Mouse (Mus musculus) adrenal gland, postnatal 10 days (tissue): ENCODE results near the gene Ccnj. TPM values are rescaled to one million over a fixed set of nuclear protein-coding genes. Genes with fewer than 3 reads are reported as not detected.

Source experiments
- DNase-seq: peaks from one replicate; pipeline ENCODE4 v3.0.0; 2021; ENCODE audit warnings: mixed read lengths
- microRNA-seq: library from miRNA; unstranded; fragments of <30 nt; microRNA quantifications from one replicate; pipeline ENCODE4 v1.2.0, GENCODE M21; 2021
- total RNA-seq, 2 experiments: library from RNA; stranded (reverse); gene quantifications; 2 replicates each; pipeline ENCODE4 v1.2.3; 2021

Ccnj gene
- total RNA-seq, 2 experiments from 2014 or later, result 6.4 to 8.2 TPM

DNA sequence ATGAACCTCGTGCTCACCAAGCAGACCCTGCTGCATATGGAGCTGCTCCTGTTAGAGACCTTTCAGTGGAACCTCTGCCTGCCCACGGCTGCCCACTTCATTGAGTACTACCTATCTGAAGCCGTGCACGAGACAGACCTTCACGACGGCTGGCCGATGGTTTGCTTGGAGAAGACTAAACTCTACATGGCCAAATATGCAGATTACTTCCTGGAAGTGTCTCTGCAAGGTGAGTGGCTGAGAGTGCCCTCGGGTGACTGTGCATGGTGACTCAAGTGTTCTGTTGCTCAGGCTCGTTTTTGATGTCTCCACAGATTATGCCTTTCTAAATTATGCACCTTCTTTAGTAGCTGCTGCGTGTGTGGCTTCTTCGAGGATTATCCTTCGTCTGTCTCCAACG lies 13.7 kb downstream of the Ccnj start:
- DNase-seq, result peak; percentile 23

- DNase-seq, result no peak
These were observed 18.3 kb downstream of the Ccnj start for GRCm38 (mm10) chr19:40849391-40849790.

- DNase-seq, result no peak
These were observed 28.5 kb downstream of the Ccnj start for GRCm38 (mm10) chr19:40859555-40859954.

- no peak for DNase-seq
These were observed 37.2 kb downstream of the Ccnj start for GRCm38 (mm10) chr19:40868284-40868683.

- no peak for DNase-seq
These were observed 38.5 kb downstream of the Ccnj start for GRCm38 (mm10) chr19:40869425-40870105.

GRCm38 (mm10) chr19:40872955-40873665 lies 42.0 kb downstream of the Ccnj start:
- peak; percentile 93 for DNase-seq

- DNase-seq, result no peak
These were observed 50.6 kb downstream of the Ccnj start for GRCm38 (mm10) chr19:40881700-40882099.

- no peak for DNase-seq
These were observed 57.8 kb downstream of the Ccnj start for GRCm38 (mm10) chr19:40888887-40889286.

- no peak for DNase-seq
These were observed 63.0 kb downstream of the Ccnj start for GRCm38 (mm10) chr19:40894071-40894506.

DNA sequence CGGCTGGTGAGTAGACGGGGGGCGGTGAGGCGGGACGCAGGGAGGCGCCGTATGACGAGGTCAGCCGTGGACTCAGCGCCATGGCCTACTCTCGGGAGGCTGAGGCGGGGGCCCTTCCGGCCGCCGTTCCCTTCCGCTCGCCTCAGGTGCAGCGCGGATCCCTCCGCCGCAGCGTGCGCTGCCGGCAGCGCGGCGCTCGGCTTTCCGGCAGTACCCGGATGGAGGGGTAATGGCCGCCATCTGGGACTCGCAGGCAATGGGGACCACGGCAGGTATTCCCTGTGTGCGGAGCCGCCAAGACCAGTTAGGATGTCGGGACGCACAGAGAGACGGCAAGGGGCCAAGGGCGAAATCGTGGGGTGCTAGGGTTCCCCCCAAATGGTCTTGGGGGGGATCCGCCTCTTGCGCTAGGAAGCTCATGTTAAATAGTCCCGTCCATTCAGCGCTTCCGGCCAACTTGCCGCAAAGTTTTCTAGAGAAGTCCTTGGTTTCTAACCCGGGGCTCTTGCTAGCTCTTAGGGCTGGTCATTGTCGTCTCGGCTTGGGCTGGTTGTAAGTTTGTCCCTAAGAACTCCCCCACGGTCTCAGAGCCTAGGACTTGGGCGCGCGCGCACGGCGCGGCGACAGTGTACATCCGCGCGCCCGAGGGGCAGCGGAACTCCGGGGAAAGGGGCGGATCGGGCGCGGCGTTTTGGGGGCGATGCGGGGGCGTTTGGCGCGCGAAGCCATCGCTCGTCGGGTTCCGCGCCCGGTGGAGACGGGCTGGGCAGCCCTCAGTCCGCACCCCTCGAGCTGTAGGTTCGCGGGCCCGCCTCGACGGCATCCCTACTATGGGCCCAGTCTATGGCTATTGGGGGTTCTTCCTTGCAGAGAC lies 63.7 kb downstream of the Ccnj start, which contains the start of gene Zfp518a:
Gene Zfp518a, plus strand, starts transcription at position 187 of the 874 bp plus-strand sequence.
- DNase-seq, result peak; percentile 93

DNA sequence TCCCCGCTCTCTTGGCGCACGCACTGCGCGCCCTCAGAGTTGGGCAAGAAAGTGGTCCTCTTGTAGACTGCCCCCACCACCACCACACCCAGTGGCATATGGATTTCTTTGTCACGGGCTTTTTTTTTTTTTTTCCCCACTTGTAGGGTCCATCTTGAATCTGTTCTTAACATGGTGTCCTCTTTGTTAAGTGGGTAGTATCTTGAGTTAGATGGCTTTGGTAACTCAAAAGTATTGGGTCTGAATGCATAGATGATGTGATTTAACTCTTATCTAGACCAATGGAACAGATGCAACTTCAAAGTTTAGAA lies 64.3 kb downstream of the Ccnj start:
- no peak for DNase-seq

Small RNA genes lying within 50 kb of the gene (microRNA-seq; reads per million reads assigned to microRNA genes)
- 2.3 reads per million for gene Mir8092

Other genes with a start within 250 kb of the Ccnj start
- gene Aldh18a1, start 242.8 kb upstream of the Ccnj start, total RNA-seq, result 10 to 100 TPM; 24.7 to 24.8 TPM
- 1 to 10 TPM; 5.4 to 7.1 TPM for gene Tctn3, start 219.0 kb upstream of the Ccnj start, total RNA-seq
- 10 to 100 TPM; 27.2 to 32.8 TPM for gene Entpd1, start 218.9 kb upstream of the Ccnj start, total RNA-seq
- gene Cc2d2b, start 82.5 kb upstream of the Ccnj start, total RNA-seq, result under 1 TPM in 1 of 2 experiments, not detected in 1; 0.15 TPM
- 10 to 100 TPM; 12.0 to 15.2 TPM for gene Zfp518a, start 63.4 kb downstream of the Ccnj start, total RNA-seq
- gene Blnk, start 163.3 kb downstream of the Ccnj start, total RNA-seq, result 1 to 10 TPM; 1.5 to 1.8 TPM
- gene Dntt, start 198.0 kb downstream of the Ccnj start, total RNA-seq, result under 1 TPM in 1 of 2 experiments, not detected in 1; 0.21 TPM
- not detected for gene Opalin, start 245.8 kb downstream of the Ccnj start, total RNA-seq